In genomic region chr6:53067446-53067988, GRCm38 (mm10) we compare ENCODE assay signal across 8 mouse cellular contexts. TPM values are rescaled to one million over a fixed set of nuclear protein-coding genes. Genes with fewer than 3 reads are reported as not detected.
A peak's percentile ranks its signal among the peaks of the same experiment; 100 is the strongest.
DNase-seq lines count a peak whose midpoint lies in the region; ATAC-seq and TF ChIP-seq lines count a peak whose summit lies in the region.

No protein-coding gene starts in this region.

- peak overlapping the region; percentile 66 for H3K4me3 ChIP-seq in bone marrow macrophage, adult 2 months (ENCODE audit: insufficient read depth, low read length)
- H3K4me3 ChIP-seq in forebrain, embryonic 12.5 days (replicated peaks) = peak overlapping the region; percentile 80
- H3K4me3 ChIP-seq in intestine, embryonic 16.5 days (ENCODE audit: low read length) = peak overlapping the region; percentile 83
- H3K4me3 ChIP-seq in liver, embryonic 16.5 days (ENCODE audit: low read depth, low read length) = peak overlapping the region; percentile 67
- peak overlapping the region; percentile 53 for H3K4me3 ChIP-seq in neural tube, embryonic 15.5 days (replicated peaks)

- no peaks in the 10 kb centered on the region for H3K36me3 ChIP-seq in forebrain, embryonic 12.5 days (replicated peaks)
- H3K36me3 ChIP-seq in intestine, embryonic 16.5 days (ENCODE audit: control insufficient read depth, insufficient read depth, low read length) = no peaks in the 10 kb centered on the region
- H3K36me3 ChIP-seq in liver, embryonic 16.5 days (ENCODE audit: control insufficient read depth, insufficient read depth) = no peaks in the 10 kb centered on the region
- H3K36me3 ChIP-seq in neural tube, embryonic 15.5 days = no peaks in the 10 kb centered on the region

- no peak for TF ChIP-seq POLR2A in bone marrow macrophage, adult 2 months (IDR thresholded peaks at IDR 0.05; ENCODE audit: borderline replicate concordance, low read depth, low read length)

- peak; percentile 5 for DNase-seq in kidney, adult 11 months
- DNase-seq in kidney, adult 8-10 months = no peak

- H3K9me3 ChIP-seq in forebrain, embryonic 12.5 days = no peaks in the 10 kb centered on the region
- no peaks in the 10 kb centered on the region for H3K9me3 ChIP-seq in intestine, embryonic 16.5 days (ENCODE audit: control insufficient read depth, low read length)
- H3K9me3 ChIP-seq in liver, embryonic 16.5 days (replicated peaks; ENCODE audit: control insufficient read depth, low read length) = no peaks in the 10 kb centered on the region
- no peaks in the 10 kb centered on the region for H3K9me3 ChIP-seq in neural tube, embryonic 15.5 days (replicated peaks)

- H3K4me1 ChIP-seq in bone marrow macrophage, adult 2 months (ENCODE audit: control insufficient read depth, insufficient read depth, low read length) = peaks cover 8% of the 10 kb centered on the region; the same call in 1 of the 2 replicates
- peaks cover 11% of the 10 kb centered on the region for H3K4me1 ChIP-seq in forebrain, embryonic 12.5 days
- peaks cover 4% of the 10 kb centered on the region; the same call in 1 of the 2 replicates for H3K4me1 ChIP-seq in intestine, embryonic 16.5 days (ENCODE audit: control insufficient read depth, insufficient read depth, low read length)
- no peaks in the 10 kb centered on the region for H3K4me1 ChIP-seq in liver, embryonic 16.5 days (ENCODE audit: control insufficient read depth, low read depth, low read length)
- H3K4me1 ChIP-seq in neural tube, embryonic 15.5 days = peaks cover 16% of the 10 kb centered on the region

- peaks cover 42% of the 10 kb centered on the region; the same call in 1 of the 2 replicates for H3K27me3 ChIP-seq in forebrain, embryonic 12.5 days
- H3K27me3 ChIP-seq in intestine, embryonic 16.5 days (replicated peaks; ENCODE audit: control insufficient read depth, insufficient read depth, low read length) = no peaks in the 10 kb centered on the region; the same call in 1 of the 2 replicates
- peaks cover 30% of the 10 kb centered on the region for H3K27me3 ChIP-seq in liver, embryonic 16.5 days (ENCODE audit: control insufficient read depth, insufficient read depth, low read depth, low read length)
- 0 out of 2 replicates have a peak, but pooled peaks cover 7% of the 10 kb centered on the region for H3K27me3 ChIP-seq in neural tube, embryonic 15.5 days (replicated peaks)

- H3K27ac ChIP-seq in bone marrow macrophage, adult 2 months (ENCODE audit: insufficient read depth, low read depth, low read length) = no peak overlapping the region
- no peak overlapping the region for H3K27ac ChIP-seq in forebrain, embryonic 12.5 days
- H3K27ac ChIP-seq in intestine, embryonic 16.5 days (ENCODE audit: low read length) = no peak overlapping the region
- H3K27ac ChIP-seq in liver, embryonic 16.5 days (ENCODE audit: low read length) = no peak overlapping the region
- H3K27ac ChIP-seq in neural tube, embryonic 15.5 days (replicated peaks) = peak overlapping the region; percentile 82

- H3K9ac ChIP-seq in forebrain, embryonic 12.5 days = peak overlapping the region; percentile 83
- peak overlapping the region; percentile 82 for H3K9ac ChIP-seq in intestine, embryonic 16.5 days (ENCODE audit: low read depth, low read length)
- peak overlapping the region; percentile 36 for H3K9ac ChIP-seq in liver, embryonic 16.5 days (ENCODE audit: low read depth, low read length)
- peak overlapping the region; percentile 87 for H3K9ac ChIP-seq in neural tube, embryonic 15.5 days (replicated peaks)

- TF ChIP-seq CTCF in bone marrow macrophage, adult 2 months (IDR thresholded peaks at IDR 0.05; ENCODE audit: low read depth, low read length) = no peak

- WGBS in forebrain, embryonic 12.5 days = 3% methylated on average over 23 of the region's 41 CpGs
- WGBS in intestine, embryonic 16.5 days = 9% methylated on average over 27 of the region's 41 CpGs
- 9% methylated on average over 31 of the region's 41 CpGs for WGBS in liver, embryonic 16.5 days (ENCODE audit: insufficient replicate concordance)
- WGBS in neural tube, embryonic 15.5 days = 2% methylated on average over 38 of the region's 41 CpGs

- peak overlapping the region; percentile 81 for H3K4me2 ChIP-seq in forebrain, embryonic 12.5 days
- peak overlapping the region; percentile 95 for H3K4me2 ChIP-seq in intestine, embryonic 16.5 days (ENCODE audit: low read depth, low read length)
- peak overlapping the region; percentile 71 for H3K4me2 ChIP-seq in liver, embryonic 16.5 days (ENCODE audit: low read depth, low read length)
- H3K4me2 ChIP-seq in neural tube, embryonic 15.5 days = peak overlapping the region; percentile 86

- peak; percentile 47 for ATAC-seq in forebrain, embryonic 12.5 days (ENCODE audit: low FRiP score)
- no peak for ATAC-seq in intestine, embryonic 16.5 days
- ATAC-seq in liver, embryonic 16.5 days (ENCODE audit: low read depth) = no peak
- peak; percentile 19; the same call in 1 of the 2 replicates for ATAC-seq in neural tube, embryonic 15.5 days (ENCODE audit: low FRiP score)
- no peak for ATAC-seq in megakaryocyte-erythroid progenitor cell, adult 5-6 weeks (replicated peaks; ENCODE audit: low FRiP score, low TSS enrichment, poor library complexity, severe bottlenecking)

RNA-seq across cellular contexts. Expression of gene Jazf1, which starts 0.9 kb away (rescaled TPM):
- polyA plus RNA-seq in bone marrow macrophage, adult 2 months (2012; ENCODE audit: insufficient read depth, insufficient read length, missing spikeins) = 0.60 and 1.3 TPM in 2 replicates
- 10.0 and 10.2 TPM in 2 replicates for polyA plus RNA-seq in forebrain, embryonic 12.5 days (2016; fragmentation: Nextera tagmentation; extraction: Ambion mirVana)
- 5.4 and 5.9 TPM in 2 replicates for polyA plus RNA-seq in intestine, embryonic 16.5 days (2015; fragmentation: Nextera tagmentation; extraction: Ambion mirVana)
- polyA plus RNA-seq in liver, embryonic 16.5 days (2015; fragmentation: Nextera tagmentation; extraction: Ambion mirVana) = 2.5 and 3.0 TPM in 2 replicates
- 53.5 and 58.3 TPM in 2 replicates for polyA plus RNA-seq in neural tube, embryonic 15.5 days (2015; fragmentation: Nextera tagmentation; extraction: Ambion mirVana)
- not detected in 2 replicates for total RNA-seq in megakaryocyte-erythroid progenitor cell, adult 5-6 weeks (2014; fragmentation: Nextera tagmentation)
- not detected in 2 replicates for total RNA-seq in megakaryocyte-erythroid progenitor cell, adult 5-6 weeks (2017)

Comparison
In these comparisons a context has a peak if more than half of its experiments do, and no peak if none do; other contexts are left out.
1. ATAC-seq: peak in forebrain, embryonic 12.5 days (single experiment) and neural tube, embryonic 15.5 days (single experiment); none in intestine, embryonic 16.5 days (single experiment), liver, embryonic 16.5 days (single experiment) and megakaryocyte-erythroid progenitor cell, adult 5-6 weeks (single experiment).
2. H3K9ac ChIP-seq: peak in every context shown above with its lines; median percentile 87 in neural tube, embryonic 15.5 days; 83 in forebrain, embryonic 12.5 days; 82 in intestine, embryonic 16.5 days; 36 in liver, embryonic 16.5 days.
3. Peak in every context shown above with its lines, with median percentiles within 50 percentile points of each other: H3K4me3 ChIP-seq and H3K4me2 ChIP-seq.